Mouse (Mus musculus): Measurements from ENCODE around the gene Ly6g6e.

- TF ChIP-seq EP300 (IDR thresholded peaks at IDR 0.05; ENCODE audit: low read depth in 1 of 2, low read length in 2 of 2) (no peak), JUND (IDR thresholded peaks at IDR 0.05; ENCODE audit: low read depth, low read length) (no peak), ETS1 (IDR thresholded peaks at IDR 0.05; ENCODE audit: low read depth, low read length) (no peak), CTCF (IDR thresholded peaks at IDR 0.05 in 2 of 3, conservative IDR thresholded peaks at IDR 0.05 in 1 of 3; ENCODE audit: control insufficient read depth in 1 of 3, insufficient read depth in 1 of 3, low read depth in 2 of 3, low read length in 3 of 3, poor library complexity in 1 of 3, severe bottlenecking in 1 of 3) (no peak), KAT2A (conservative IDR thresholded peaks at IDR 0.05; ENCODE audit: low read depth, low read length) (no peak), USF2 (IDR thresholded peaks at IDR 0.05; ENCODE audit: borderline replicate concordance in 1 of 2, insufficient read depth in 1 of 2, low read depth in 1 of 2, low read length in 2 of 2) (no peak), POLR2A (IDR thresholded peaks at IDR 0.05; ENCODE audit: control insufficient read depth in 1 of 2, insufficient read depth in 1 of 2, low read depth in 1 of 2, low read length in 2 of 2, poor library complexity in 1 of 2) (no peak), GATA1 (IDR thresholded peaks at IDR 0.05; ENCODE audit: low read depth, low read length) (no peak), HCFC1 (IDR thresholded peaks at IDR 0.05; ENCODE audit: low read depth, low read length) (no peak), ZC3H11A (IDR thresholded peaks at IDR 0.05; ENCODE audit: low read depth, low read length) (no peak)
Observed at GRCm38 (mm10) chr17:35108097-35108496, 31.4 kb downstream of the Ly6g6e start, which contains the start of gene Ly6g5c.
